Mouse (Mus musculus): ENCODE measurements around the gene Fbxo24. TPM values are rescaled to one million over a fixed set of nuclear protein-coding genes. Genes with fewer than 3 reads are reported as not detected.
A peak's percentile ranks its signal among the peaks of the same experiment; 100 is the strongest.

The Fbxo24 gene
- polyA plus RNA-seq, 1 experiment from 2014 or later, result not detected

GRCm38 (mm10) chr5:137670240-137670639 is 41.4 kb upstream of the Fbxo24 start:
- 94% methylated on average over 1 of the region's 1 CpGs for WGBS
- Histone ChIP-seq H3K27me3 (ENCODE audit: insufficient read depth, low read length) (no peaks in the 10 kb centered on the region), H3K4me2 (no peak overlapping the region), H3K27ac (ENCODE audit: low read depth) (no peak overlapping the region), H3K4me1 (ENCODE audit: insufficient read depth) (peaks cover 9% of the 10 kb centered on the region), H3K4me3 (ENCODE audit: low read depth, low read length) (no peak overlapping the region), H3K36me3 (ENCODE audit: insufficient read depth) (peaks cover 20% of the 10 kb centered on the region), H3K9me3 (ENCODE audit: low read depth, low read length) (no peaks in the 10 kb centered on the region), H3K9ac (no peak overlapping the region)
- no peak for ATAC-seq (ENCODE audit: insufficient read depth)
- TF ChIP-seq CTCF (IDR thresholded peaks at IDR 0.05; ENCODE audit: low read depth), result peak; percentile 47
- DNase-seq, result no peak

DNA sequence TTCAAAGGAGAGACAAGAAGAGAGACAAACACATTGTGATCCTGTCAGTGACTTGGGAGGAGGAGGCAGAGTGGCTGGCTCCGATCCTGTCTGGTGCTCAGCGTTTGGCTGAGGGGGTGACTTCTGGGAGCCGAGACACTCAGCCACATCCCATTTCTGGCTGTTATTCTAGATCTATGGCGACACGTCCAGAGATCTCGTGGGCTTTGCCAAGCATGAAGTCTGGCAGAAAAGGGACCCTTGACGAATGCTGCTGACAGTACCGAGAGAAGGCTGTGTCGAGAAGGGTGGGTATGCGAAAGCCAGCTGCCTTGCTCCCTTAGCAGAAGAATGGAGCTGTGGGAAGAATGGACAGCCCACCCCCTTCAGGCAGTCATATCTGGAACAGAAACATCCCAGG is 40.2 kb upstream of the Fbxo24 start:
- H3K9ac ChIP-seq, result no peak overlapping the region; the same call in 1 of the 2 replicates
- no peaks in the 10 kb centered on the region for H3K9me3 ChIP-seq (ENCODE audit: low read depth, low read length)
- 54% methylated on average over 10 of the region's 10 CpGs for WGBS
- peaks cover 9% of the 10 kb centered on the region for H3K4me1 ChIP-seq (ENCODE audit: insufficient read depth)
- H3K36me3 ChIP-seq (ENCODE audit: insufficient read depth), result peaks cover 32% of the 10 kb centered on the region
- DNase-seq (peak; percentile 45), ATAC-seq (ENCODE audit: insufficient read depth) (no peak)
- no peak overlapping the region for H3K4me2 ChIP-seq
- no peaks in the 10 kb centered on the region for H3K27me3 ChIP-seq (ENCODE audit: insufficient read depth, low read length)
- no peak overlapping the region for H3K4me3 ChIP-seq (ENCODE audit: low read depth, low read length)
- no peak for TF ChIP-seq CTCF (IDR thresholded peaks at IDR 0.05; ENCODE audit: low read depth)
- H3K27ac ChIP-seq (ENCODE audit: low read depth), result peak overlapping the region; percentile 38; the same call in 1 of the 2 replicates

DNA sequence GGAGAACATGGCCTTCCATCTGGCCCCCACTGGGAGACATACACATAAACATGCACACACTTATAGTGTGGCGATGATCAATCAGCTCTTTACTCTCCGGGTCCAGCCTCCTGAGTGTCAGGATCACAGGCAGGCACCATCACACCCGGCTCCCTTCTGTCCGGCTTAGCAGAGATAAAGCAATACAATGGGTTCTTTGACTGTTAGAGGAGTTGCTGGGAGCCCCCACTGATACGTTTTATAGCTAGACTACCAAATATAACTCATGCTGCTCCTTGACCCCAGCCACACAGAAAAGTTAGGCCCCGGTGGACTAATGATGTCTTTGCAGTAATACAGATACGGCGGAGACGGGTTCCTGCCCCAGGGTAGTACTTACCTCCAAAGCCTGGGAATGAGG is 34.3 kb upstream of the Fbxo24 start:
- Histone ChIP-seq H3K9ac (no peak overlapping the region), H3K27ac (ENCODE audit: low read depth) (no peak overlapping the region), H3K4me2 (no peak overlapping the region), H3K4me3 (ENCODE audit: low read depth, low read length) (no peak overlapping the region), H3K9me3 (ENCODE audit: low read depth, low read length) (no peaks in the 10 kb centered on the region), H3K27me3 (ENCODE audit: insufficient read depth, low read length) (no peaks in the 10 kb centered on the region), H3K36me3 (ENCODE audit: insufficient read depth) (peaks cover 71% of the 10 kb centered on the region), H3K4me1 (ENCODE audit: insufficient read depth) (no peaks in the 10 kb centered on the region)
- DNase-seq (no peak), ATAC-seq (ENCODE audit: insufficient read depth) (no peak)
- no peak for TF ChIP-seq CTCF (IDR thresholded peaks at IDR 0.05; ENCODE audit: low read depth)
- 75% methylated on average over 9 of the region's 9 CpGs for WGBS

GRCm38 (mm10) chr5:137660064-137660688 is 31.4 kb upstream of the Fbxo24 start:
- no peak overlapping the region for H3K9ac ChIP-seq
- ATAC-seq (ENCODE audit: insufficient read depth), result no peak
- TF ChIP-seq CTCF (IDR thresholded peaks at IDR 0.05; ENCODE audit: low read depth), result no peak
- H3K36me3 ChIP-seq (ENCODE audit: insufficient read depth), result peaks cover 50% of the 10 kb centered on the region
- H3K27ac ChIP-seq (ENCODE audit: low read depth), result no peak overlapping the region
- no peaks in the 10 kb centered on the region for H3K4me1 ChIP-seq (ENCODE audit: insufficient read depth)
- no peaks in the 10 kb centered on the region for H3K27me3 ChIP-seq (ENCODE audit: insufficient read depth, low read length)
- H3K9me3 ChIP-seq (ENCODE audit: low read depth, low read length), result no peaks in the 10 kb centered on the region
- no peak overlapping the region for H3K4me3 ChIP-seq (ENCODE audit: low read depth, low read length)
- 79% methylated on average over 6 of the region's 6 CpGs for WGBS
- no peak overlapping the region for H3K4me2 ChIP-seq
- no peak for DNase-seq

DNA sequence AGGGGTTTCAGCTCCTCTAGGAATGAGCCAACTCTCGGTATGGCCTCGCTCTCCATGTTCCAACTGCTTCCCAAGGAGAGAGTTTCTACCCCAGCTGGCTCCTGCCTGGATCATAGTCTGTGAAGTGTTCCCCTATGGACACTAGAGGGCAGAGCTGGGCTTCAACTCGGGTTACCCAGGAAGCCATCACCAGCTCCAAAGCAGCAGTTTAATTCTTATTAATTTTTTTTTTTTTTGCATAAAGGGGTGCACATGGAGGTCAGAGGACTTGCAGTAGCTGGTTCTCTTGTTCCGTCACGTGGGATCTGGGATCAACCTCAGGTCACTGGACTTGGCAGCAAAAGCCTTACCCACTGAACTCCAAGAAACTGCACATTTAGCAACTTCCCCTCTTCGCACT is 28.2 kb upstream of the Fbxo24 start:
- Histone ChIP-seq H3K27me3 (ENCODE audit: insufficient read depth, low read length) (no peaks in the 10 kb centered on the region), H3K9me3 (ENCODE audit: low read depth, low read length) (no peaks in the 10 kb centered on the region), H3K9ac (no peak overlapping the region), H3K4me1 (ENCODE audit: insufficient read depth) (no peaks in the 10 kb centered on the region), H3K4me2 (no peak overlapping the region), H3K4me3 (ENCODE audit: low read depth, low read length) (no peak overlapping the region), H3K27ac (ENCODE audit: low read depth) (no peak overlapping the region), H3K36me3 (ENCODE audit: insufficient read depth) (peaks cover 35% of the 10 kb centered on the region)
- DNase-seq, result peak; percentile 93
- TF ChIP-seq CTCF (IDR thresholded peaks at IDR 0.05; ENCODE audit: low read depth), result peak; percentile 87
- ATAC-seq (ENCODE audit: insufficient read depth), result peak; percentile 65
- 20% methylated on average over 6 of the region's 6 CpGs for WGBS

- peak; percentile 56 for TF ChIP-seq CTCF (IDR thresholded peaks at IDR 0.05; ENCODE audit: low read depth)
- Histone ChIP-seq H3K36me3 (ENCODE audit: insufficient read depth) (peaks cover 34% of the 10 kb centered on the region), H3K9me3 (ENCODE audit: low read depth, low read length) (no peaks in the 10 kb centered on the region), H3K27ac (ENCODE audit: low read depth) (no peak overlapping the region), H3K4me2 (no peak overlapping the region), H3K4me1 (ENCODE audit: insufficient read depth) (peaks cover 3% of the 10 kb centered on the region; the same call in 1 of the 2 replicates), H3K9ac (no peak overlapping the region), H3K27me3 (ENCODE audit: insufficient read depth, low read length) (no peaks in the 10 kb centered on the region), H3K4me3 (ENCODE audit: low read depth, low read length) (no peak overlapping the region)
- 68% methylated on average over 7 of the region's 7 CpGs for WGBS
- peak; percentile 51 for DNase-seq
- no peak for ATAC-seq (ENCODE audit: insufficient read depth)
Measured at GRCm38 (mm10) chr5:137654746-137655145, 25.9 kb upstream of the Fbxo24 start.

DNA sequence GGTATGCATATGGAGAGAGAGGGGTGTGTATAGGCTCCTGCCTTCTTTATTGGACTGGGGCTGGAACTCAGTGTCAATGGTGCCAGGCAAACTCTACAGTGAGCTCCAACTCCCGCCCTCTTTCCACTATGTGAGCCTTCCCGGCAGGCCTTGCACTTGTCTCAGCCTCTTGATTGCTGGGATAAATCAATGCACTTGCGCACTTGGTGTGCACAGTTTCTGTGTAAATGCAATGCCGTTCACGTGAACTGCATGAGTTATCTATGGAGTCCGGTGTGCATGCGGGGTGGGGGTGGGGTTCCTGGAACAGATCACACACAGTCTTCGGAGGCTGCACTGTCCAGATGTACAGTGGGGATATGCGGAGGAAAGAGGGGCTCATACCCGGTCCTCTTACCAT is 24.6 kb upstream of the Fbxo24 start:
- H3K27me3 ChIP-seq (ENCODE audit: insufficient read depth, low read length), result no peaks in the 10 kb centered on the region
- H3K36me3 ChIP-seq (ENCODE audit: insufficient read depth), result peaks cover 23% of the 10 kb centered on the region
- H3K4me3 ChIP-seq (ENCODE audit: low read depth, low read length), result no peak overlapping the region
- ATAC-seq (ENCODE audit: insufficient read depth) (no peak), DNase-seq (no peak)
- no peak overlapping the region for H3K4me2 ChIP-seq
- H3K27ac ChIP-seq (ENCODE audit: low read depth), result no peak overlapping the region
- H3K4me1 ChIP-seq (ENCODE audit: insufficient read depth), result peaks cover 5% of the 10 kb centered on the region; the same call in 1 of the 2 replicates
- no peak overlapping the region for H3K9ac ChIP-seq
- TF ChIP-seq CTCF (IDR thresholded peaks at IDR 0.05; ENCODE audit: low read depth), result no peak
- 87% methylated on average over 10 of the region's 10 CpGs for WGBS
- H3K9me3 ChIP-seq (ENCODE audit: low read depth, low read length), result no peaks in the 10 kb centered on the region

Measured in lung, embryonic 14.5 days (tissue).